ENCODE assay signal across 12 mouse cellular contexts in the genomic region with DNA sequence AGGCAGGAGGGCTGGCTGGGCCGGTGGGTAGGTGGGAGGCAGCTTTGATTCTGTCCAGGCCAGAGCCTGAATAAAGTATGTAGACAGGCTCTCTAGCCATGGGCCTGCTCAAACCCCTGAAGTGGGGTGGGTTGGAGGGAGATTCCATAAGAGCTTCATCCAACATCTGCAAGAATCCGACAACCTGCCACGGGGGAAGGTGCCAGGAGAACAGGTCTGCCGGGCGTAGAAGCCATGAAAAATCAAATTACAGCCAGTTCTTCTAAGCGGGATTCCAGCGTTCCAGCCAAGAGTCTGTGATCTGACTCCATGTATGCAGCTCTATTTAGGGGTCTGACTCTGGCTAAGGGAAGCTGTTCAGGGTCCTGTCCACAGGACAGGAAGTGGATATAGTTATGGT. TPM values are rescaled to one million over a fixed set of nuclear protein-coding genes. Genes with fewer than 3 reads are reported as not detected.
DNase-seq lines count a peak whose midpoint lies in the region; ATAC-seq and TF ChIP-seq lines count a peak whose summit lies in the region.
"Had no signal": no experiment of that assay in that cellular context is flagged by ENCODE, and none has a peak within 500 bp of the region (broad histone marks: within the 10 kb centered on the region; RNA-seq: fewer than 3 reads in every experiment).

No protein-coding gene starts in this region.

- peak overlapping the region; percentile 25 for H3K4me2 ChIP-seq in forebrain, embryonic 16.5 days (ENCODE audit: low read length)
- H3K4me2 ChIP-seq: lung, embryonic 14.5 days had no signal

- WGBS in forebrain, embryonic 16.5 days: 41% methylated on average over 7 of the region's 7 CpGs
- 72% methylated on average over 7 of the region's 7 CpGs for WGBS in midbrain, embryonic 10.5 days

- TF ChIP-seq CTCF in layer of hippocampus, adult 2 months (conservative IDR thresholded peaks at IDR 0.05): no peak

- DNase-seq in layer of hippocampus, adult 2 months (ENCODE audit: low spot score in 2 of 2): no peak
- no peak for DNase-seq in layer of hippocampus, postnatal 25 days (ENCODE audit: extremely low spot score in 1 of 2, low spot score in 1 of 2)
- no peak for DNase-seq in midbrain, embryonic 10.5 days (ENCODE audit: low spot score)
- DNase-seq in heart, adult 8-10 months (ENCODE audit: low spot score): no peak
- DNase-seq in testis, postnatal 14 days (ENCODE audit: low spot score): no peak
- DNase-seq in thymus, postnatal 14 days: no peak
- DNase-seq in right cerebral cortex, adult 2 months (ENCODE audit: low spot score in 2 of 2): no peak
- DNase-seq: cerebellum, adult 11-12 months; kidney, adult 11 months; lung, embryonic 14.5 days had no signal

- peaks cover 77% of the 10 kb centered on the region for H3K4me1 ChIP-seq in forebrain, embryonic 16.5 days (replicated peaks; ENCODE audit: control insufficient read depth, insufficient read depth, low read length)
- peaks cover 90% of the 10 kb centered on the region for H3K4me1 ChIP-seq in midbrain, embryonic 10.5 days

- peak overlapping the region; percentile 37; the same call in 1 of the 2 replicates for H3K9ac ChIP-seq in forebrain, embryonic 16.5 days (replicated peaks; ENCODE audit: low read depth, low read length)
- H3K9ac ChIP-seq: lung, embryonic 14.5 days had no signal

- ATAC-seq in forebrain, embryonic 16.5 days: no peak

- H3K27me3 ChIP-seq in forebrain, embryonic 16.5 days (replicated peaks; ENCODE audit: control insufficient read depth, insufficient read depth, low read length): no peaks in the 10 kb centered on the region; the same call in 1 of the 2 replicates
- peaks cover 81% of the 10 kb centered on the region for H3K27me3 ChIP-seq in midbrain, embryonic 10.5 days (ENCODE audit: low read depth, poor library complexity, severe bottlenecking)

- peak overlapping the region; percentile 80 for H3K27ac ChIP-seq in layer of hippocampus, adult 2 months
- H3K27ac ChIP-seq in forebrain, embryonic 16.5 days (ENCODE audit: low read length): peak overlapping the region; percentile 86
- H3K27ac ChIP-seq in midbrain, embryonic 10.5 days (replicated peaks): peak overlapping the region; percentile 89

- peak overlapping the region; percentile 76 for H3K4me3 ChIP-seq in layer of hippocampus, adult 2 months
- H3K4me3 ChIP-seq in forebrain, embryonic 16.5 days (replicated peaks; ENCODE audit: low read length): no peak overlapping the region
- H3K4me3 ChIP-seq in midbrain, embryonic 10.5 days: no peak overlapping the region
- H3K4me3 ChIP-seq: megakaryocyte, embryonic 14.5 days had no signal

- H3K9me3 ChIP-seq in forebrain, embryonic 16.5 days (ENCODE audit: control insufficient read depth, low read length): no peaks in the 10 kb centered on the region
- no peaks in the 10 kb centered on the region for H3K9me3 ChIP-seq in midbrain, embryonic 10.5 days (replicated peaks)
- H3K9me3 ChIP-seq: megakaryocyte, embryonic 14.5 days had no signal

- no peaks in the 10 kb centered on the region for H3K36me3 ChIP-seq in forebrain, embryonic 16.5 days (ENCODE audit: control insufficient read depth, insufficient read depth)
- no peaks in the 10 kb centered on the region for H3K36me3 ChIP-seq in midbrain, embryonic 10.5 days

RNA-seq across cellular contexts. Expression of gene Tcf20, which starts 3.1 kb away (rescaled TPM):
- total RNA-seq in layer of hippocampus, adult 2 months (2021): 100 to 1,000 TPM; 219 to 230 TPM
- 100 to 1,000 TPM; 213 TPM for total RNA-seq in layer of hippocampus, postnatal 25 days (2021)
- polyA plus RNA-seq in forebrain, embryonic 16.5 days (2015; fragmentation: Nextera tagmentation; extraction: Ambion mirVana): 18.3 and 18.6 TPM in 2 replicates
- polyA plus RNA-seq in midbrain, embryonic 10.5 days (2016; fragmentation: Nextera tagmentation; extraction: Ambion mirVana): 7.5 and 8.4 TPM in 2 replicates
- total RNA-seq in heart, adult 8-10 months (2022): 10 to 100 TPM; 56.2 to 63.4 (median 59.7) TPM

RNA-seq across cellular contexts. Expression of gene Nfam1, which starts 48.5 kb away (rescaled TPM):
- 1 to 10 TPM; 1.9 to 2.8 TPM for total RNA-seq in layer of hippocampus, adult 2 months (2021)
- total RNA-seq in layer of hippocampus, postnatal 25 days (2021): 1 to 10 TPM; 2.5 to 2.7 TPM
- 1.5 and 1.7 TPM in 2 replicates for polyA plus RNA-seq in forebrain, embryonic 16.5 days (2015; fragmentation: Nextera tagmentation; extraction: Ambion mirVana)
- polyA plus RNA-seq in midbrain, embryonic 10.5 days (2016; fragmentation: Nextera tagmentation; extraction: Ambion mirVana): 4.3 and 4.6 TPM in 2 replicates
- 1 to 10 TPM; 1.1 to 4.8 (median 1.5) TPM for total RNA-seq in heart, adult 8-10 months (2022)
